Mouse (Mus musculus) G1E (cell line): ENCODE measurements around the gene Foxe1.

Experiments
- CTCF ChIP-seq: IDR thresholded peaks from 2 replicates; pipeline ENCODE4 v1.5.1; 2012; ENCODE audit warnings: low read depth, low read length, inconsistent platforms, mixed read lengths
- GATA1 ChIP-seq: IDR thresholded peaks from 2 replicates; pipeline ENCODE4 v1.6.1; 2012; ENCODE audit warnings: borderline replicate concordance, low read length, inconsistent platforms, mixed read lengths

DNA sequence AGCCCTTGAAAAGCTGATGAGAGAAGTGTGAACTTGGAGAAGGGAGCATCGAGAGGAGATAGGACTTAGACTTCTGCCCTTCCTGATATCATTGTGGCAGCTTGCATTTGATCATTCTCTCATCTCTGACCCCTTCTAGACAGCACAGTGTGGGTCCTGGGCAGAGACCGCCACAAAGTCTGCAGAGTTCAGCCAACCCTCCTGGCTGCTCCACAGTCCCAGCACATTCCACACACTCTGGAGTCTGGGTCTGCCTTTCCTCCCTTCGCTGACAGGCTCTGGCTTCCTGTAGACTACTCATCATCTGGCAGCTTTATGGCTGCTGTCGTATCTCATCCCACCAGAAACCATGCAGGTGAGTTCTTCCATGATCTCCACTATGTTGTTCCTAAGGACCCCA is 20.7 kb upstream of the Foxe1 start:
- TF ChIP-seq CTCF (no peak), GATA1 (no peak)
